Mouse (Mus musculus) hindbrain, embryonic 14.5 days (tissue): ENCODE measurements around the gene Col10a1. TPM values are rescaled to one million over a fixed set of nuclear protein-coding genes. Genes with fewer than 3 reads are reported as not detected.

Source experiments
- ATAC-seq: fragments of 200-750 bp; cut with Nextera tagmentation; 2 replicates; pipeline ENCODE4 v1.8.0; 2017; ENCODE audit warnings: moderate number of reproducible peaks, mild to moderate bottlenecking, moderate TSS enrichment, moderate library complexity; ENCODE audit not compliant: low FRiP score
- DNase-seq: peaks from one replicate; pipeline ENCODE4 v3.0.0-alpha.2; 2015; ENCODE audit warnings: low spot score
- H3K27ac ChIP-seq: fragments of 300-500 bp; sonication (generic); 2 replicates; pipeline ENCODE4 v1.5.1; 2014; ENCODE audit warnings: mild to moderate bottlenecking, moderate library complexity
- H3K27me3 ChIP-seq: fragments of 300-500 bp; sonication (generic); 2 replicates; pipeline ENCODE4 v1.6.1; 2014; ENCODE audit warnings: mild to moderate bottlenecking, low read length, mixed read lengths; ENCODE audit not compliant: control insufficient read depth, insufficient read depth
- H3K36me3 ChIP-seq: fragments of 300-500 bp; sonication (generic); replicated peaks from 2 replicates; pipeline ENCODE4 v1.6.1; 2014; ENCODE audit not compliant: control insufficient read depth, insufficient read depth
- H3K4me1 ChIP-seq: fragments of 300-500 bp; sonication (generic); replicated peaks from 2 replicates; pipeline ENCODE4 v1.6.1; 2014; ENCODE audit warnings: antibody characterized with exemption, low read length, mixed read lengths; ENCODE audit not compliant: control insufficient read depth, insufficient read depth
- H3K4me2 ChIP-seq: fragments of 300-500 bp; sonication (generic); replicated peaks from 2 replicates; pipeline ENCODE4 v1.6.1; 2014; ENCODE audit warnings: mild to moderate bottlenecking, moderate library complexity
- H3K4me3 ChIP-seq: fragments of 300-500 bp; sonication (generic); replicated peaks from 2 replicates; pipeline ENCODE4 v1.5.1; 2014; ENCODE audit warnings: mild to moderate bottlenecking, low read length
- H3K9ac ChIP-seq: fragments of 300-500 bp; sonication (generic); 2 replicates; pipeline ENCODE4 v1.6.1; 2014
- H3K9me3 ChIP-seq: fragments of 300-500 bp; sonication (generic); 2 replicates; pipeline ENCODE4 v1.6.1; 2016; ENCODE audit warnings: low read length; ENCODE audit not compliant: control insufficient read depth
- WGBS: fragments of 180-500 bp; shearing (Covaris S2); extraction: QIAGEN DNeasy Blood & Tissue Kit; methylation state at CpG from one replicate; pipeline ENCODE4 v1.1.7; 2014; 5-methylcytosine and 5-hydroxymethylcytosine counted together
- polyA plus RNA-seq: library from polyadenylated mRNA; unstranded; fragments of >200 nt; fragmentation: Nextera tagmentation; extraction: Ambion mirVana; gene quantifications from 2 replicates; pipeline ENCODE4 v1.2.1, GENCODE M21; 2014

The Col10a1 gene
- 0.07 and 0.16 TPM in 2 replicates for polyA plus RNA-seq

DNA sequence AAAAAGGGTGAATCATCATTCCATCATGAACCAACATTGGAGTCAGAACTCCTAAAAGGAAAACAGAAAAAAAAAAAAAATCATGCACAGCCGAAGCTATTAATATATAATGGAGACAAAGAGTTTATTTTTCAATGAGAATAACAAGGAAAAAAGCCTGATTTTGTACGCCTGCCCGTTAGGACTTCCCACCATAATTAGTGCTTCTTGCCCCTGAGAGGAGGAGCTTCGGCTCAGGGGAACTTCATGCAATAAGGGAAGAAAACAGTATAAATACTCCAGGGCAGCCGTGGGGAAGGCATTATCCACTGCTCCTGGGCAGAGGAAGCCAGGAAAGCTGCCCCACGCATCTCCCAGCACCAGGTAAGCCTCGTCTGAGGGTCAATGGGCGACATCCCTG is at the start of gene Col10a1:
Gene Col10a1, plus strand, starts transcription at position 301 of the 400 bp plus-strand sequence.
- H3K36me3 ChIP-seq, result no peaks in the 10 kb centered on the region
- DNase-seq (no peak), ATAC-seq (no peak)
- H3K9ac ChIP-seq, result no peak within 1 kb of the TSS
- 74% methylated on average over 8 of the region's 8 CpGs for WGBS
- no peak within 1 kb of the TSS for H3K27ac ChIP-seq
- H3K9me3 ChIP-seq, result no peaks in the 10 kb centered on the region
- H3K4me3 ChIP-seq, result no peak within 1 kb of the TSS
- H3K4me1 ChIP-seq, result no peaks in the 10 kb centered on the region
- no peak within 1 kb of the TSS for H3K4me2 ChIP-seq
- H3K27me3 ChIP-seq, result no peaks in the 10 kb centered on the region

- no peaks in the 10 kb centered on the region for H3K36me3 ChIP-seq
- H3K4me2 ChIP-seq, result no peak overlapping the region
- no peak overlapping the region for H3K9ac ChIP-seq
- H3K4me3 ChIP-seq, result no peak overlapping the region
- DNase-seq, result no peak
- no peak overlapping the region for H3K27ac ChIP-seq
- H3K9me3 ChIP-seq, result no peaks in the 10 kb centered on the region
- no peak for ATAC-seq
- 83% methylated on average over 6 of the region's 6 CpGs for WGBS
- no peaks in the 10 kb centered on the region for H3K4me1 ChIP-seq
- H3K27me3 ChIP-seq, result no peaks in the 10 kb centered on the region
Measured at GRCm38 (mm10) chr10:34341014-34341413, 48.8 kb upstream of the Col10a1 start.

- Histone ChIP-seq H3K9ac (no peak overlapping the region), H3K27me3 (no peaks in the 10 kb centered on the region), H3K4me3 (no peak overlapping the region), H3K4me2 (no peak overlapping the region), H3K9me3 (no peaks in the 10 kb centered on the region), H3K4me1 (no peaks in the 10 kb centered on the region), H3K36me3 (no peaks in the 10 kb centered on the region), H3K27ac (no peak overlapping the region)
- ATAC-seq (no peak), DNase-seq (no peak)
- 86% methylated on average over 1 of the region's 1 CpGs for WGBS
Measured at GRCm38 (mm10) chr10:34341886-34342285, 47.9 kb upstream of the Col10a1 start.

DNA sequence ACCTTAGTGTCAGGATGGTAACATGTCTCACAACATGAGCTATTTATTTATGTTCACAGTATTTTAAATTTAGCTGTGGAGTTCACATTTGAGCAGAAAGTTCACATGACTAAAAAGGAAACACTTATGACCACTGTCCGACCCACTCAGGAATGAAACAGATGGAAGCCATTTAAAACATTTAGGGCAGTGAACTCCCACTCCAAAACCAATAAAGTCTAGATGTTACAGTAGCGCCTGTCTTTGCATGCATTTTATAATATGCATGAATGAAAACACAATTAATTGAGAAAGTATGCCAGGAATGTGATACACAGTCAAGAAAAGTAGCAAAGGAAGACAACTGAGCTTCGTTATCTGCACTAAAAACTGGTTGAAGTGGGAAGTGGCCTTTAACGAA is 37.6 kb upstream of the Col10a1 start:
- H3K4me3 ChIP-seq, result no peak overlapping the region
- no peaks in the 10 kb centered on the region for H3K4me1 ChIP-seq
- no peaks in the 10 kb centered on the region for H3K36me3 ChIP-seq
- H3K9me3 ChIP-seq, result no peaks in the 10 kb centered on the region
- WGBS, result 95% methylated on average over 4 of the region's 4 CpGs
- H3K4me2 ChIP-seq, result no peak overlapping the region
- H3K27ac ChIP-seq, result no peak overlapping the region
- ATAC-seq, result no peak
- H3K9ac ChIP-seq, result no peak overlapping the region
- DNase-seq, result no peak
- H3K27me3 ChIP-seq, result no peaks in the 10 kb centered on the region

DNA sequence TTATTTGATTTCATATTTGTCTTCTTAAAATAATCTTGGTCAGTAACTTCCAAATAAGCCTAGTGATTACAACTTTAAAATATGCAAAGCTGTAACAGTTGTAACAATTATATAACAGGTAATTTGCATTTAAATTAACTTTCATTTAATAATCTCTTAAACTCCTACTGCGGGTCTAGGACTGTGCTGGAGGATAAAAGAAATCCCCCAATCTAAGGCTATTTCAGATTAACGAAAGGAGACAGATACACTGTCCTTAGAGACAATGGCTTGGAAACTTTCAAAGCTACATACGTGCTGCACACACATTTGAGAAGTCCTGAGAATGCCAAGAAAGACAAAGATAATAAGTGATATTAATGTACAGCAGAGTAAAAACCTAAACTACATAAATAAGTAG is 31.5 kb upstream of the Col10a1 start:
- Histone ChIP-seq H3K27me3 (no peaks in the 10 kb centered on the region), H3K4me2 (no peak overlapping the region), H3K36me3 (no peaks in the 10 kb centered on the region), H3K27ac (no peak overlapping the region), H3K9me3 (no peaks in the 10 kb centered on the region), H3K4me3 (no peak overlapping the region), H3K9ac (no peak overlapping the region), H3K4me1 (no peaks in the 10 kb centered on the region)
- 66% methylated on average over 3 of the region's 3 CpGs for WGBS
- no peak for DNase-seq
- no peak for ATAC-seq

DNA sequence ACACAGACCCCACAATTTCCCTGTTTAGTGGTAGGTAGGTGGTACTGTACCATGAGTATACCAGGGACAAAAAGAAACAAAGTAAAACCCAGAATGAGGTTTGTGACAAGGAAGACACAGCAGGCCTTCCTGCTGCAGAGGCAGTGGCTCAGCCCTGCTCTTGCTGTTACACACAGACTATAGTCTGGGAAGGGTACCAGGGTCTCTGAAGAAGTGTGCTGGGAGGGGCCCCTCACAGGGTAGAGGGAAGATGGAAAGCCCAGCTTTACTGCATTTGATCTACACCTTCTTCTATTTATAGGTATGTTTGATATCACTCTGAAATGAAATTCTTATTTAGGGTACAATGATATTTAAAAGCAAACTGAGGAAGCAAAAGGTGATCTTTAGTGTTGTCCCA is 26.0 kb upstream of the Col10a1 start:
- no peak overlapping the region for H3K4me3 ChIP-seq
- H3K36me3 ChIP-seq, result no peaks in the 10 kb centered on the region
- no peak overlapping the region for H3K9ac ChIP-seq
- no peak overlapping the region for H3K4me2 ChIP-seq
- no peaks in the 10 kb centered on the region for H3K27me3 ChIP-seq
- H3K9me3 ChIP-seq, result no peaks in the 10 kb centered on the region
- no peak overlapping the region for H3K27ac ChIP-seq
- no peaks in the 10 kb centered on the region for H3K4me1 ChIP-seq
- no peak for DNase-seq
- ATAC-seq, result no peak

- Histone ChIP-seq H3K27me3 (no peaks in the 10 kb centered on the region), H3K36me3 (no peaks in the 10 kb centered on the region), H3K4me2 (no peak overlapping the region), H3K9ac (no peak overlapping the region), H3K27ac (no peak overlapping the region), H3K9me3 (no peaks in the 10 kb centered on the region), H3K4me3 (no peak overlapping the region), H3K4me1 (no peaks in the 10 kb centered on the region)
- ATAC-seq (no peak), DNase-seq (no peak)
- 71% methylated on average over 5 of the region's 5 CpGs for WGBS
Measured at GRCm38 (mm10) chr10:34368138-34368537, 21.6 kb upstream of the Col10a1 start.

DNA sequence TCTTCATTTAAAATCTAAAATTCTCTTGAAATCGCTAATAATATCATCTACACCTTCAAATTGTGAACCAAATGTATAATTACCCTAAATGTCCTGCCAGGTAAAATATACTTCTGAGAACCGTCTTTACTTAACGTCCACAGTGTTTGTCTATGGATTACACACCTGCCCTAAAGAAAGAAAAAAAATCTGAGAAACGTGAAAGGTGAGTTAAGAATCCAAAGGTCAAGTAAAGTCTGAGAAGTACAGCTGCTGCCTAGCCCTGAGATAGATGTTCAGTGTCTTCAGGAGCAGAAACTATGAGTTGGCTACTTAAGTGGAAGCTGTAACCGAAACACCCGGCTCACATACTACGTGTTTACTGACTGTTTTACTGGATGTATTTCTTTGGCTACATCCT is 16.4 kb upstream of the Col10a1 start:
- ATAC-seq (no peak), DNase-seq (no peak)
- H3K27me3 ChIP-seq, result no peaks in the 10 kb centered on the region
- H3K36me3 ChIP-seq, result no peaks in the 10 kb centered on the region
- no peak overlapping the region for H3K9ac ChIP-seq
- no peak overlapping the region for H3K4me3 ChIP-seq
- no peak overlapping the region for H3K27ac ChIP-seq
- H3K4me2 ChIP-seq, result no peak overlapping the region
- H3K9me3 ChIP-seq, result no peaks in the 10 kb centered on the region
- H3K4me1 ChIP-seq, result no peaks in the 10 kb centered on the region
- 94% methylated on average over 7 of the region's 7 CpGs for WGBS

- ATAC-seq (no peak), DNase-seq (no peak)
- no peaks in the 10 kb centered on the region for H3K36me3 ChIP-seq
- no peak overlapping the region for H3K4me2 ChIP-seq
- no peaks in the 10 kb centered on the region for H3K4me1 ChIP-seq
- no peak overlapping the region for H3K27ac ChIP-seq
- no peak overlapping the region for H3K4me3 ChIP-seq
- no peaks in the 10 kb centered on the region for H3K9me3 ChIP-seq
- H3K27me3 ChIP-seq, result no peaks in the 10 kb centered on the region
- 91% methylated on average over 5 of the region's 5 CpGs for WGBS
- no peak overlapping the region for H3K9ac ChIP-seq
Measured at GRCm38 (mm10) chr10:34385636-34386035, 4.1 kb upstream of the Col10a1 start.

DNA sequence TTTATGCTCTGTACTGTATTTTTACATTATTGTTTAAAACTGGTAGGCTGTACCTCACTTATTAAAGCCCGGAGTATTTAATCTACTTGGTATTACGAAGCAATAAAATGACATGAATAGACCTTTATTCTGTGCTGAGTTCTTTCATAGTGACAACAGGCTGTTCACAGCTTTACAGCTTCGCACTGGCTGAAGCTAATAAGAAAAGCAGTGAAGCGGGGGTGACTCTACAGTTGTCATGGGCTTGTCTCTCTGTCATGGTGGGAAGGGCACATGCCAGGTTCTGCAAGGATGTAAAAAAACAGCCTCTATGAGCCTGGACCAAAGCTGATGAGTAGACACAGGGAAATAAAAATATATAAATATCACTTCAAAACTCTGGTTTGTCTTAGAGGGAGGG is 7.2 kb downstream of the Col10a1 start:
- no peak overlapping the region for H3K27ac ChIP-seq
- 59% methylated on average over 4 of the region's 4 CpGs for WGBS
- no peak; the same call in 1 of the 2 replicates for ATAC-seq

More for the DNA sequence above, 7.2 kb downstream of the Col10a1 start:
- Histone ChIP-seq H3K4me3 (no peak overlapping the region), H3K9ac (no peak overlapping the region), H3K36me3 (no peaks in the 10 kb centered on the region), H3K27me3 (no peaks in the 10 kb centered on the region), H3K9me3 (no peaks in the 10 kb centered on the region), H3K4me1 (no peaks in the 10 kb centered on the region), H3K4me2 (no peak overlapping the region)
- DNase-seq, result no peak
